Mouse (Mus musculus): ENCODE results near the gene Pitpnm2.

- TF ChIP-seq CTCF (IDR thresholded peaks at IDR 0.05; ENCODE audit: low read depth, low read length) (no peak), POLR2AphosphoS5 (IDR thresholded peaks at IDR 0.05; ENCODE audit: insufficient replicate concordance, low read depth, low read length) (no peak), GATA2 (IDR thresholded peaks at IDR 0.05; ENCODE audit: borderline replicate concordance, low read depth, low read length) (no peak), TAL1 (conservative IDR thresholded peaks at IDR 0.05; ENCODE audit: low read depth, low read length) (no peak), GATA1 (IDR thresholded peaks at IDR 0.05; ENCODE audit: borderline replicate concordance, low read length) (no peak)
These were observed 83.7 kb downstream of the Pitpnm2 start for GRCm38 (mm10) chr5:124165622-124166570.

Measured in G1E (cell line).